Mouse (Mus musculus): ENCODE data around the gene Smc1b.
"Not testable (repeated sequence)": the region's sequence is repeated elsewhere in the genome, so short reads cannot be mapped to it uniquely, and the experiment has no call there.

Gene Smc1b

GRCm38 (mm10) chr15:85135143-85135542 is 3.4 kb upstream of the Smc1b start:
- DNase-seq (ENCODE audit: low read depth) = no peak

GRCm38 (mm10) chr15:85132193-85132520 is 393 bp upstream of the Smc1b start:
- DNase-seq (ENCODE audit: low read depth) = no peak

GRCm38 (mm10) chr15:85085641-85086040 is 46.1 kb downstream of the Smc1b start:
- DNase-seq (ENCODE audit: low read depth) = no peak

GRCm38 (mm10) chr15:85072651-85073050 is 59.1 kb downstream of the Smc1b start:
- no peak for DNase-seq (ENCODE audit: low read depth)

- DNase-seq (ENCODE audit: low read depth) = peak; percentile 78
Measured at GRCm38 (mm10) chr15:85070561-85070960, 61.2 kb downstream of the Smc1b start.

GRCm38 (mm10) chr15:85063421-85063820 is 68.3 kb downstream of the Smc1b start:
- DNase-seq (ENCODE audit: low read depth) = no peak

- no peak for DNase-seq (ENCODE audit: low read depth)
Measured at GRCm38 (mm10) chr15:85055186-85055585, 76.6 kb downstream of the Smc1b start.

GRCm38 (mm10) chr15:85054098-85054497 is 77.7 kb downstream of the Smc1b start:
- no peak for DNase-seq (ENCODE audit: low read depth)

- DNase-seq (ENCODE audit: low read depth) = no peak
Measured at GRCm38 (mm10) chr15:85049758-85050157, 82.0 kb downstream of the Smc1b start.

GRCm38 (mm10) chr15:85047865-85048264 is 83.9 kb downstream of the Smc1b start:
- no peak for DNase-seq (ENCODE audit: low read depth)

- DNase-seq (ENCODE audit: low read depth) = no peak
Measured at GRCm38 (mm10) chr15:85046230-85046950, 85.4 kb downstream of the Smc1b start.

GRCm38 (mm10) chr15:85043761-85044160 is 88.0 kb downstream of the Smc1b start:
- peak; percentile 12 for DNase-seq (ENCODE audit: low read depth)

GRCm38 (mm10) chr15:85043116-85043515 is 88.6 kb downstream of the Smc1b start:
- no peak for DNase-seq (ENCODE audit: low read depth)

GRCm38 (mm10) chr15:85042361-85042954 is 89.3 kb downstream of the Smc1b start:
- peak; percentile 98 for DNase-seq (ENCODE audit: low read depth)

GRCm38 (mm10) chr15:85041546-85042225 is 90.1 kb downstream of the Smc1b start:
- DNase-seq (ENCODE audit: low read depth) = peak; percentile 39

GRCm38 (mm10) chr15:85037343-85037690 is 94.4 kb downstream of the Smc1b start:
- DNase-seq (ENCODE audit: low read depth) = no peak

- peak; percentile 98 for DNase-seq (ENCODE audit: low read depth)
Measured at GRCm38 (mm10) chr15:85036566-85037342, 95.0 kb downstream of the Smc1b start.

GRCm38 (mm10) chr15:85033916-85034315 is 97.8 kb downstream of the Smc1b start:
- DNase-seq (ENCODE audit: low read depth) = not testable (repeated sequence)

GRCm38 (mm10) chr15:85031866-85032265 is 99.9 kb downstream of the Smc1b start:
- DNase-seq (ENCODE audit: low read depth) = no peak

GRCm38 (mm10) chr15:85030643-85031042 is 101.1 kb downstream of the Smc1b start:
- not testable (repeated sequence) for DNase-seq (ENCODE audit: low read depth)

GRCm38 (mm10) chr15:85028648-85029047 is 103.1 kb downstream of the Smc1b start, which contains the start of gene Fam118a:
Gene Fam118a, plus strand, starts transcription at chr15:85028948.
- not testable (repeated sequence) for DNase-seq (ENCODE audit: low read depth)

GRCm38 (mm10) chr15:85027740-85028139 is 104.0 kb downstream of the Smc1b start:
- DNase-seq (ENCODE audit: low read depth) = no peak
